Mouse (Mus musculus) ES-E14 (cell line): ENCODE measurements around the gene Limd2. TPM values are rescaled to one million over a fixed set of nuclear protein-coding genes. Genes with fewer than 3 reads are reported as not detected.
"Not testable (repeated sequence)": the region's sequence is repeated elsewhere in the genome, so short reads cannot be mapped to it uniquely, and the experiment has no call there.

Experiments used
- DNase-seq: peaks from one replicate; pipeline ENCODE4 v3.0.0-alpha.2; 2013; ENCODE audit warnings: low read depth, low spot score
- H3K27ac ChIP-seq: 2 replicates; pipeline ENCODE4 v1.5.1; 2012; ENCODE audit warnings: low read depth, mild to moderate bottlenecking, low read length, moderate library complexity, mixed read lengths; ENCODE audit not compliant: poor library complexity, insufficient read depth, severe bottlenecking
- H3K36me3 ChIP-seq: 2 replicates; pipeline ENCODE4 v1.6.1; 2012; ENCODE audit warnings: mild to moderate bottlenecking, low read length, moderate library complexity, mixed read lengths; ENCODE audit not compliant: control insufficient read depth, poor library complexity, insufficient read depth, severe bottlenecking
- H3K4me1 ChIP-seq, 2 experiments: fragments of 150-350 bp in 1 of 2; sonication (generic) in 1 of 2; 2 replicates each; pipeline ENCODE4 v1.6.1; 2012; ENCODE audit warnings: low read length in 2 of 2, mild to moderate bottlenecking in 1 of 2, mixed read lengths in 1 of 2; ENCODE audit not compliant: control insufficient read depth in 2 of 2, insufficient read depth in 2 of 2, poor library complexity in 1 of 2
- H3K4me3 ChIP-seq, 2 experiments: fragments of 150-350 bp in 1 of 2; sonication (generic) in 1 of 2; 2 replicates each; pipeline ENCODE4 v1.5.1; 2012; ENCODE audit warnings: low read length in 2 of 2, low read depth in 1 of 2, mild to moderate bottlenecking in 1 of 2, mixed read lengths in 1 of 2; ENCODE audit not compliant: insufficient read depth in 1 of 2, poor library complexity in 1 of 2, severe bottlenecking in 1 of 2
- H3K9ac ChIP-seq: 2 replicates; pipeline ENCODE4 v1.6.1; 2012; ENCODE audit warnings: low read depth, mild to moderate bottlenecking, low read length, mixed read lengths; ENCODE audit not compliant: poor library complexity, insufficient read depth, severe bottlenecking
- H3K9me3 ChIP-seq: fragments of 150-350 bp; sonication (generic); 2 replicates; pipeline ENCODE4 v1.6.1; 2012; ENCODE audit warnings: low read depth, mild to moderate bottlenecking, low read length; ENCODE audit not compliant: control insufficient read depth, insufficient read depth
- CHD2 ChIP-seq: IDR thresholded peaks from 2 replicates; pipeline ENCODE4 v1.6.1; 2014; ENCODE audit warnings: mild to moderate bottlenecking, low read depth, low read length, inconsistent platforms
- HCFC1 ChIP-seq: IDR thresholded peaks from 2 replicates; pipeline ENCODE4 v1.6.1; 2012; ENCODE audit warnings: low read length, inconsistent platforms, borderline replicate concordance; ENCODE audit not compliant: insufficient read depth
- MAFK ChIP-seq: IDR thresholded peaks from 2 replicates; pipeline ENCODE4 v1.6.1; 2014; ENCODE audit warnings: mild to moderate bottlenecking, low read depth, low read length, inconsistent platforms; ENCODE audit not compliant: insufficient read depth
- ZC3H11A ChIP-seq: IDR thresholded peaks from 2 replicates; pipeline ENCODE4 v1.6.1; 2012; ENCODE audit warnings: low read depth, mild to moderate bottlenecking, inconsistent platforms, low read length, borderline replicate concordance
- ZNF384 ChIP-seq: IDR thresholded peaks from 2 replicates; pipeline ENCODE4 v1.6.1; 2012; ENCODE audit warnings: low read depth, low read length, inconsistent platforms
- in situ Hi-C, 2 experiments: fragments of 600-800 bp; cut with MboI; formaldehyde crosslinking; loops; one replicate each; pipeline ENCODE4 v1.15.1; 2025; ENCODE audit warnings: low sequenced_read_pairs in 2 of 2, inconsistent platforms in 1 of 2; ENCODE audit not compliant: unreplicated experiment in 2 of 2
- total RNA-seq: library from RNA; depleted of rRNA; stranded (reverse); fragments of 300-350 nt; gene quantifications from 2 replicates; pipeline ENCODE4 v1.2.3, GENCODE M21; 2012; rRNA removed

Gene Limd2
- total RNA-seq = 20.3 and 30.9 TPM in 2 replicates

GRCm38 (mm10) chr11:106160841-106161721 is at the start of gene Limd2, which contains the start of gene Gm10840:
Gene Limd2, minus strand, starts transcription at chr11:106160860.
Gene Gm10840, plus strand, starts transcription at chr11:106160850.
- Histone ChIP-seq H3K9ac (peak within 1 kb of the TSS; percentile 84), H3K27ac (no peak within 1 kb of the TSS), H3K36me3 (peaks cover 24% of the 10 kb centered on the region; the same call in 1 of the 2 replicates), H3K9me3 (no peaks in the 10 kb centered on the region), H3K4me3 (peak within 1 kb of the TSS; percentile 93 to 100), H3K4me1 (peaks cover 0 to 15% of the 10 kb centered on the region in 2 experiments; a peak in 2 of 4 replicates)
- in situ Hi-C loops = no loop called here
- no peak for DNase-seq
- no peak for TF ChIP-seq HCFC1
- no peak for TF ChIP-seq ZNF384
- no peak for TF ChIP-seq CHD2
- TF ChIP-seq MAFK = no peak
- TF ChIP-seq ZC3H11A = no peak

- TF ChIP-seq MAFK (no peak), CHD2 (no peak), ZC3H11A (no peak), HCFC1 (no peak), ZNF384 (no peak)
- H3K4me3 ChIP-seq = no peak within 1 kb of the TSS
- H3K9ac ChIP-seq = no peak within 1 kb of the TSS
- H3K9me3 ChIP-seq = no peaks in the 10 kb centered on the region
- in situ Hi-C loops = no loop called here
- H3K36me3 ChIP-seq = peaks cover 32% of the 10 kb centered on the region
- no peak for DNase-seq
- no peaks in the 10 kb centered on the region for H3K4me1 ChIP-seq
- no peak within 1 kb of the TSS for H3K27ac ChIP-seq
Observed at GRCm38 (mm10) chr11:106202123-106202465, 41.4 kb upstream of the Limd2 start, which contains the start of gene Strada. Gene Strada, minus strand, starts transcription at chr11:106202168.

GRCm38 (mm10) chr11:106201337-106202122 is 40.9 kb upstream of the Limd2 start:
- Histone ChIP-seq H3K36me3 (peaks cover 29% of the 10 kb centered on the region), H3K27ac (no peak overlapping the region), H3K4me1 (no peaks in the 10 kb centered on the region), H3K4me3 (no peak overlapping the region), H3K9ac (no peak overlapping the region), H3K9me3 (no peaks in the 10 kb centered on the region)
- DNase-seq = no peak
- in situ Hi-C loops = no loop called here
- TF ChIP-seq MAFK = no peak
- no peak for TF ChIP-seq ZNF384
- TF ChIP-seq ZC3H11A = no peak
- TF ChIP-seq HCFC1 = no peak
- TF ChIP-seq CHD2 = no peak

- in situ Hi-C loops = no loop called here
- no peak overlapping the region for H3K27ac ChIP-seq
- no peak for TF ChIP-seq CHD2
- no peak for TF ChIP-seq ZNF384
- no peak for TF ChIP-seq MAFK
- no peak for TF ChIP-seq HCFC1
- no peak for TF ChIP-seq ZC3H11A
- no peak for DNase-seq
- no peak overlapping the region for H3K9ac ChIP-seq
- no peaks in the 10 kb centered on the region for H3K9me3 ChIP-seq
- H3K4me1 ChIP-seq = no peaks in the 10 kb centered on the region
- H3K4me3 ChIP-seq = no peak overlapping the region
- peaks cover 29% of the 10 kb centered on the region for H3K36me3 ChIP-seq
Observed at GRCm38 (mm10) chr11:106200756-106201155, 40.1 kb upstream of the Limd2 start.

- peaks cover 26% of the 10 kb centered on the region for H3K36me3 ChIP-seq
- H3K9ac ChIP-seq, in situ Hi-C loops, DNase-seq, H3K9me3 ChIP-seq, H3K4me3 ChIP-seq, H3K4me1 ChIP-seq, H3K27ac ChIP-seq: not testable (repeated sequence)
Observed at GRCm38 (mm10) chr11:106199997-106200396, 39.3 kb upstream of the Limd2 start.
